Mouse (Mus musculus) limb, embryonic 14.5 days (tissue): ENCODE data around the gene Gm10300. TPM values are rescaled to one million over a fixed set of nuclear protein-coding genes. Genes with fewer than 3 reads are reported as not detected.

Source experiments
- ATAC-seq: fragments of 200-750 bp; cut with Nextera tagmentation; 2 replicates; pipeline ENCODE4 v1.8.0; 2017; ENCODE audit warnings: low read depth, moderate number of reproducible peaks, moderate TSS enrichment; ENCODE audit not compliant: low FRiP score
- DNase-seq: peaks from one replicate; pipeline ENCODE4 v3.0.0-alpha.2; 2015; ENCODE audit warnings: low spot score
- H3K27ac ChIP-seq: fragments of 300-500 bp; sonication (generic); replicated peaks from 2 replicates; pipeline ENCODE4 v1.5.1; 2014; ENCODE audit warnings: low read depth, mild to moderate bottlenecking, low read length, moderate library complexity, mixed read lengths
- H3K27me3 ChIP-seq: fragments of 300-500 bp; sonication (generic); 2 replicates; pipeline ENCODE4 v1.6.1; 2014; ENCODE audit warnings: low read length, mixed read lengths; ENCODE audit not compliant: control insufficient read depth, insufficient read depth
- H3K36me3 ChIP-seq: fragments of 300-500 bp; sonication (generic); 2 replicates; pipeline ENCODE4 v1.6.1; 2014; ENCODE audit warnings: mild to moderate bottlenecking, low read length, moderate library complexity, mixed read lengths; ENCODE audit not compliant: control insufficient read depth, insufficient read depth
- H3K4me1 ChIP-seq: fragments of 300-500 bp; sonication (generic); 2 replicates; pipeline ENCODE4 v1.6.1; 2014; ENCODE audit warnings: antibody characterized with exemption, low read length, mixed read lengths; ENCODE audit not compliant: control insufficient read depth, insufficient read depth
- H3K4me2 ChIP-seq: fragments of 300-500 bp; sonication (generic); replicated peaks from 2 replicates; pipeline ENCODE4 v1.6.1; 2014; ENCODE audit warnings: low read depth, mild to moderate bottlenecking, low read length, moderate library complexity; ENCODE audit not compliant: severe bottlenecking
- H3K4me3 ChIP-seq: fragments of 300-500 bp; sonication (generic); replicated peaks from 2 replicates; pipeline ENCODE4 v1.5.1; 2014; ENCODE audit warnings: low read length
- H3K9ac ChIP-seq: fragments of 300-500 bp; sonication (generic); 2 replicates; pipeline ENCODE4 v1.6.1; 2014; ENCODE audit warnings: mild to moderate bottlenecking, low read depth, low read length, moderate library complexity; ENCODE audit not compliant: severe bottlenecking
- H3K9me3 ChIP-seq: fragments of 300-500 bp; sonication (generic); 2 replicates; pipeline ENCODE4 v1.6.1; 2016; ENCODE audit warnings: low read length; ENCODE audit not compliant: control insufficient read depth
- POLR2A ChIP-seq: fragments of 200-500 bp; IDR thresholded peaks from 2 replicates; pipeline ENCODE4 v1.8.0; 2012; ENCODE audit warnings: inconsistent platforms, mild to moderate bottlenecking, moderate library complexity, borderline replicate concordance; ENCODE audit not compliant: insufficient read depth, insufficient read length; ENCODE audit errors: extremely low read depth
- WGBS: fragments of 180-500 bp; shearing (Covaris S2); extraction: QIAGEN DNeasy Blood & Tissue Kit; methylation state at CpG from one replicate; pipeline ENCODE4 v1.1.7; 2014; 5-methylcytosine and 5-hydroxymethylcytosine counted together
- polyA plus RNA-seq, 2 experiments: library from polyadenylated mRNA; depleted of rRNA in 1 of 2; stranded (reverse) in 1 of 2; unstranded in 1 of 2; fragments of >200 nt; fragmentation: Nextera tagmentation in 1 of 2; extraction: Ambion mirVana in 1 of 2; gene quantifications; 2 replicates each; pipeline versions ENCODE4 v1.2.1 to v1.2.3; 2012 to 2014

Gene Gm10300
- polyA plus RNA-seq (2012; rRNA removed) (0.08 and 0.12 TPM in 2 replicates), polyA plus RNA-seq (2014; fragmentation: Nextera tagmentation; extraction: Ambion mirVana) (0.08 TPM in 1 of 2 replicates, not detected in the other)

DNA sequence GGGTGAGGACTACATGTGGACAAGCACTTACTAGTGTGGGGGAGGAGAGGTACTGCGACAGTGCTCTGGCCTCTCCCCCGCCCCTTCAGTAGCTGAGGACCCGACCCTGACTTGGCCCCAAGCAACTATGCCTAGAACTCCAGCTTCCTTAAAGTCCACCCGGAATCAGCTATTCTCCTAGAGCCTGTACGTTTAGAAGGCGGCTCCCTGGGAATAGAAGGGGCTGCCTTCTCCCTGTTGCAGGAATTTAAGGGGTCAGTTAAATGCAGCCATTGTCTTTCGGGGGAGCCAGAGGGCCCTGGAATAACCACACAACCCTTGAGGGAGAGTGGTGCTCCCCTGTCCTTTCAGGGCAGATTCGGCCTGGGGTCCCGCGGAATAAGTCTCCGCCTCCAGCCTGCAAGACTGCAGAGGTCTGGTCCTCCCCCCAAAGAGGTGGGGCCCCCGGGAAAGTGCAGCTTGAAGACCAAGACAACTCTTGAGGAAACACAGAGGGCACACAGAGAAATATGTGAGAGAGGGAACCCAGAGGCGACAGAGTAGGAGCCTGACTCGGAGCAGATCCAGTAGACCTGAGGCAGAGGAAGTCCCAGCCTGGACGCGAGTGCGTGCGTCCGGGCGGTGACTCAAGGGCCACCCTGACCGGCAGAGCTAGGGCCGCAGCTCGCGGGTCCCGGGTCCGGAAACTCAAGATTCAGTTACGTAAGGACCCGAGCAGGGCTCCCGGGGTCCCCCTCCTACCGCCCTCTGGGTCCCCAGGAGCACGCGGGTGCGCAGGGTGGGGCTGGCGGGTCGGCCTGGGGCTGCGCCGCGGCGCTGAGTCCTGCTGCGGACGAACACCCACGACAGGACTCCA lies at the start of gene Gm10300:
TSS of gene Gm10300 (plus strand) at position 621 of the 856 bp plus-strand sequence.
- Histone ChIP-seq H3K4me3 (peak within 1 kb of the TSS; percentile 76), H3K9ac (peak within 1 kb of the TSS; percentile 67), H3K27me3 (no peaks in the 10 kb centered on the region), H3K27ac (no peak within 1 kb of the TSS), H3K36me3 (no peaks in the 10 kb centered on the region), H3K4me1 (no peaks in the 10 kb centered on the region), H3K4me2 (peak within 1 kb of the TSS; percentile 95), H3K9me3 (no peaks in the 10 kb centered on the region)
- DNase-seq (peak; percentile 22), ATAC-seq (peak; percentile 24; the same call in 1 of the 2 replicates)
- WGBS = 1% methylated on average over 42 of the region's 42 CpGs
- no peak for TF ChIP-seq POLR2A

DNA sequence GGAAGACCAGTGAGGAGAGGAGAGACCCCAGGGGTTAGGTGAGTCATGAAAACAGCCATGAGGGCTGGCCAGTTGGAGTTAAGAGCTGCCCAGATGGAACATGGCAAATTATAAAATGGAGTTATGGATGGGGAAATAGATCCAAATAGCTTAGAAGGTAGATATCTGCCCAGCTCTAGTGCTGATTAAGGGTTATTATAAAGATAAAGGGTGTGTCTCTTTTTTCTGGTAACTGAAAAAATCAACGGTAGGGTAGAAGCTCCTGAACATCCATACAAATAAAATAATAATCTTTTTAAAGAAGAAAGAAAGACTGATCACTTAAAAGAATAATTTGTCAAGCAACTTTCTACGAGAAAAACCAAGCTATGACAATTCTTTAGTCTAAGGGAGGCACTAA lies 49.2 kb upstream of the Gm10300 start:
- no peak overlapping the region for H3K4me3 ChIP-seq
- H3K27ac ChIP-seq = no peak overlapping the region
- H3K36me3 ChIP-seq = 0 out of 2 replicates have a peak, but pooled peaks cover 7% of the 10 kb centered on the region
- H3K9ac ChIP-seq = no peak overlapping the region
- no peaks in the 10 kb centered on the region for H3K4me1 ChIP-seq
- no peak for TF ChIP-seq POLR2A
- 53% methylated on average over 2 of the region's 2 CpGs for WGBS
- no peaks in the 10 kb centered on the region for H3K27me3 ChIP-seq
- no peaks in the 10 kb centered on the region for H3K9me3 ChIP-seq
- DNase-seq = no peak
- no peak for ATAC-seq
- no peak overlapping the region for H3K4me2 ChIP-seq

DNA sequence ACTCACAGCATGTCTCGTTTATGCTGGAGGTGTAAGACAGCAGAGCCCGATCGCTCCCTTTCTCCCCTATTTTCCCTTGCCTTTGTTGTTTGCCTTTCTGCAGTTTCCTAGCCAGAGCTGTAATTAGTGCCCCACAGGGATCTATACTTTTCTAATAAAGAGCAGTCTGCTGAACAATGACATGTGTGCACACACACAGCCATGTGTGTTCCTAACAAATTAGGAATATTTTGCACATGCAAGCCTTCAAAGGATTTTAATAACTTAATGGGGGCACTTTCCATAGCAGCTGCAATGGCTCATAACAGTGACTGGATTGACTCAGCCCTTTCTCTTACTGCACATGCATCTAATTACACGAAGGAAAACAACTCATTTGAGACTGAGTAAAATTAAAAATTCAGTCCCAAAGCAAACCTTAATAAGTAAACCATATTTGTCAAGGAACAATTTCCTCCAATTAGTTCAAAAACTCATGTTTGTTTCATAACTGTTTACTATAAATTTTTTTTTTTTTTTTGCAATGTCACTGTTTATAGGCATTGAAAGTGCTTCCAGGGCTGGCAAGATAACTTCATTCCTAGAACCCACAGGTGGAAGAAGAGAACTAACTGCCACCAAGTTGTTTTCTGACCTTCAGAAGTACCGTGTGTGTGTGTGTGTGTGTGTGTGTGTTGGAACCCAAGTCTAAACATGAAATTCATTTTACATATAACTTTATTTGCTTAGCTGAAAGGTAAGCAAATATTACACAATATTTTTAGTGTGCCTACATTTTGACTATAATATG lies 48.6 kb upstream of the Gm10300 start:
- Histone ChIP-seq H3K9me3 (no peaks in the 10 kb centered on the region), H3K4me3 (no peak overlapping the region), H3K36me3 (0 out of 2 replicates have a peak, but pooled peaks cover 7% of the 10 kb centered on the region), H3K27ac (no peak overlapping the region), H3K27me3 (no peaks in the 10 kb centered on the region), H3K4me2 (no peak overlapping the region), H3K9ac (no peak overlapping the region), H3K4me1 (peaks cover 3% of the 10 kb centered on the region; the same call in 1 of the 2 replicates)
- WGBS = 15% methylated on average over 5 of the region's 5 CpGs
- no peak for TF ChIP-seq POLR2A
- ATAC-seq (no peak), DNase-seq (no peak)

DNA sequence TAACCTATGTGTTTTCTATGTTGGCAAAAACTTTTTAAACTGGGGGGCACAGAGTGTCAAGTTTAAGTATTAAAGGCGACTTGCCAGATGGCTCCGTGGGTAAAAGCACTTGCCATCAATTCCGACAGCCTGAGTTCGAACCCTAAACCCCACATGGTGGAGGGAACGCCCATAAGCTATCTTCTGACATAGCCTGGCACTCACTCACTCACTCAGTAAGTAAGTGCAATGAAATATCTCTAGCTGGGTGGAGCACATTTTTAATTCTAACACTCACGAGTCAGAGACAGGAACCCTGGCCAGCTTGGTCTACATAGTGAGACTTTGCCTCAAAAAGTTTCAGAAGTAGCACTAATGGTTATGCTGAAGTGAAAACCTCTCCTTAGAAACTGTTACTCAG lies 47.3 kb upstream of the Gm10300 start:
- 77% methylated on average over 6 of the region's 6 CpGs for WGBS

DNA sequence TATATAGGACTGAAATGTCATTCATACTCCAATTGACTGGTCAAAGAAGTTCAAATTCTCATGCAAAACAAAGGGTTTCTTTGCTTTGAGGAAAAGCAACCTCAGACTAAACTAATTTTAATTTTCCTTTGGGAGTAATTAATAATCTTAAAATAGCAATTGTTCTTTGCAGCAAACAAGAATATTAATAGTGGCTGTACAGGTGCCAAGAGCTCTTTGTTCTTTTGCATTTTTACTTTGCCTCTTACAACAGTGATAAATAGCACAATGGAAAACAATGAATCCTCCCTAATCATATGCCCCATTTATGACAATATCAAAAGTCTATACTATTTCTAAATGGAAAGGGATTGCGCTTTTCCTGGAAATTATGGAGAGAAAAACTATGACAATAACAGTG lies 46.7 kb upstream of the Gm10300 start:
- Histone ChIP-seq H3K4me1 (peaks cover 3% of the 10 kb centered on the region; the same call in 1 of the 2 replicates), H3K27me3 (no peaks in the 10 kb centered on the region), H3K27ac (no peak overlapping the region), H3K9me3 (no peaks in the 10 kb centered on the region), H3K36me3 (no peaks in the 10 kb centered on the region), H3K4me2 (no peak overlapping the region), H3K9ac (no peak overlapping the region), H3K4me3 (no peak overlapping the region)
- no peak for ATAC-seq
- no peak for TF ChIP-seq POLR2A
- WGBS = 93% methylated on average over 1 of the region's 1 CpGs
- DNase-seq = no peak

More for the DNA sequence above, 47.3 kb upstream of the Gm10300 start:
- peaks cover 3% of the 10 kb centered on the region; the same call in 1 of the 2 replicates for H3K4me1 ChIP-seq
- ATAC-seq (no peak), DNase-seq (no peak)
- H3K9ac ChIP-seq = no peak overlapping the region
- 0 out of 2 replicates have a peak, but pooled peaks cover 3% of the 10 kb centered on the region for H3K36me3 ChIP-seq
- no peak for TF ChIP-seq POLR2A
- H3K27ac ChIP-seq = no peak overlapping the region
- no peaks in the 10 kb centered on the region for H3K9me3 ChIP-seq
- no peak overlapping the region for H3K4me3 ChIP-seq
- no peaks in the 10 kb centered on the region for H3K27me3 ChIP-seq
- H3K4me2 ChIP-seq = no peak overlapping the region
